29 mouse cellular contexts compared by ENCODE assay signal in the genomic region with DNA sequence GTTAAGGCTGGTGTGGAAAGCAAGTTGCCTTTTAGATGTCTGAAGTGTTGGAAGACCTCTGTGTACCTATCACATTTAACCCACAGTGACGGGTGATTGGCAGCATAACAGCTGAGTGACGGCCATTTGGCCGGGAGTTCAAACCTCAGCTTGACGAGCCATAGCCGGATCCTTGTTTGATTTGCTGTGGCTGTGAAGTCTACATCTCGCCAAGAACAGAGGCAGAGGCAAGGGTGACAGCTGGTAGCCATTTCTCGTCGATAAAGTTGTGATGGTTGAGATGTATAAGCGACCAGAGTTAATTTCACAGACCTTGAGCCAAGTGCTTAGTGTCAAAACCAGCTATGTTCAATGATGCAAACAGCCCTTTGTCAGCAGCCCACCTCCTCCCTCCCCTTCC.
DNase-seq lines count a peak whose midpoint lies in the region; ATAC-seq and TF ChIP-seq lines count a peak whose summit lies in the region.
"Had no signal": no experiment of that assay in that cellular context is flagged by ENCODE, and none has a peak within 500 bp of the region (broad histone marks: within the 10 kb centered on the region; RNA-seq: fewer than 3 reads in every experiment).

No protein-coding gene starts in this region.

- 17% methylated on average over 9 of the region's 9 CpGs for WGBS in kidney, embryonic 15.5 days
- WGBS in lung, embryonic 14.5 days: 48% methylated on average over 9 of the region's 9 CpGs
- WGBS in embryonic facial prominence, embryonic 11.5 days: 55% methylated on average over 9 of the region's 9 CpGs

- H3K4me1 ChIP-seq in kidney, embryonic 15.5 days: peaks cover 27% of the 10 kb centered on the region
- no peaks in the 10 kb centered on the region for H3K4me1 ChIP-seq in lung, embryonic 14.5 days (ENCODE audit: insufficient read depth)
- H3K4me1 ChIP-seq in embryonic facial prominence, embryonic 11.5 days (ENCODE audit: control insufficient read depth, insufficient read depth, low read length): 0 out of 2 replicates have a peak, but pooled peaks cover 2% of the 10 kb centered on the region
- H3K4me1 ChIP-seq: liver, embryonic 12.5 days; neural tube, embryonic 12.5 days had no signal

- H3K27ac ChIP-seq in kidney, embryonic 15.5 days: no peak overlapping the region
- H3K27ac ChIP-seq in lung, embryonic 14.5 days (ENCODE audit: low read depth): no peak overlapping the region
- no peak overlapping the region for H3K27ac ChIP-seq in embryonic facial prominence, embryonic 11.5 days (replicated peaks; ENCODE audit: low read depth, low read length)
- H3K27ac ChIP-seq: embryonic facial prominence, embryonic 13.5 days; heart, embryonic 15.5 days; hindbrain, embryonic 14.5 days; liver, embryonic 12.5 days; macrophage; neural tube, embryonic 12.5 days had no signal

- no peak overlapping the region for H3K4me3 ChIP-seq in kidney, embryonic 15.5 days (replicated peaks)
- no peak overlapping the region for H3K4me3 ChIP-seq in lung, embryonic 14.5 days (ENCODE audit: low read depth, low read length)
- H3K4me3 ChIP-seq in embryonic facial prominence, embryonic 11.5 days (ENCODE audit: low read depth, low read length): no peak overlapping the region
- H3K4me3 ChIP-seq: embryonic facial prominence, embryonic 13.5 days; erythroblast, embryonic 14.5 days; heart, embryonic 15.5 days; liver, embryonic 12.5 days; myocyte; neural tube, embryonic 12.5 days had no signal

- DNase-seq in heart, adult 11 months: peak; percentile 79
- DNase-seq in heart, postnatal 25 days (ENCODE audit: low spot score): no peak
- DNase-seq in kidney, postnatal 14 days: no peak
- peak; percentile 24 for DNase-seq in lung, embryonic 14.5 days
- DNase-seq in lung, adult 18-20 months: no peak
- peak; percentile 36 for DNase-seq in embryonic facial prominence, embryonic 11.5 days (ENCODE audit: low spot score)
- no peak for DNase-seq in layer of hippocampus, adult 9-11 months
- DNase-seq: adrenal gland, postnatal 10 days; cerebellum, adult 18-20 months; cerebellum, postnatal 36 days; heart, postnatal 36 days; kidney, adult 8-10 months; liver, postnatal 0 days; lung, postnatal 10 days; right cerebral cortex, adult 18-20 months; spleen, adult 18-20 months; thymus, postnatal 14 days had no signal

- intact Hi-C loops in heart, postnatal 25 days (cut with DNase I): no loop called here

- H3K27me3 ChIP-seq in kidney, embryonic 15.5 days: 0 out of 2 replicates have a peak, but pooled peaks cover 2% of the 10 kb centered on the region
- H3K27me3 ChIP-seq in lung, embryonic 14.5 days (ENCODE audit: insufficient read depth, low read length): no peaks in the 10 kb centered on the region
- no peaks in the 10 kb centered on the region for H3K27me3 ChIP-seq in embryonic facial prominence, embryonic 11.5 days (ENCODE audit: control insufficient read depth, insufficient read depth, low read length)
- H3K27me3 ChIP-seq: embryonic facial prominence, embryonic 13.5 days; heart, embryonic 15.5 days; liver, embryonic 12.5 days; neural tube, embryonic 12.5 days; Patski had no signal

- H3K9me3 ChIP-seq in kidney, embryonic 15.5 days (replicated peaks): no peaks in the 10 kb centered on the region
- H3K9me3 ChIP-seq in lung, embryonic 14.5 days (ENCODE audit: low read depth, low read length): no peaks in the 10 kb centered on the region
- H3K9me3 ChIP-seq in embryonic facial prominence, embryonic 11.5 days (replicated peaks; ENCODE audit: control insufficient read depth, low read length): no peaks in the 10 kb centered on the region
- H3K9me3 ChIP-seq: embryonic facial prominence, embryonic 13.5 days; heart, embryonic 15.5 days; liver, embryonic 12.5 days; neural tube, embryonic 12.5 days had no signal

- no peak for TF ChIP-seq CTCF in lung, embryonic 14.5 days (IDR thresholded peaks at IDR 0.05; ENCODE audit: low read depth)

- ATAC-seq in kidney, embryonic 15.5 days (replicated peaks; ENCODE audit: low FRiP score): peak; percentile 69
- ATAC-seq in lung, embryonic 14.5 days (ENCODE audit: insufficient read depth): peak; percentile 48; the same call in 1 of the 2 replicates
- ATAC-seq in embryonic facial prominence, embryonic 11.5 days (replicated peaks; ENCODE audit: insufficient number of reproducible peaks, low FRiP score, low TSS enrichment, low read depth): no peak
- ATAC-seq: forebrain, embryonic 16.5 days; liver, embryonic 12.5 days; liver, postnatal 0 days; midbrain, embryonic 16.5 days; Patski had no signal

- H3K4me2 ChIP-seq in kidney, embryonic 15.5 days: peak overlapping the region; percentile 24; the same call in 1 of the 2 replicates
- H3K4me2 ChIP-seq in lung, embryonic 14.5 days: no peak overlapping the region
- H3K4me2 ChIP-seq in embryonic facial prominence, embryonic 11.5 days (ENCODE audit: low read depth, low read length): no peak overlapping the region
- H3K4me2 ChIP-seq: embryonic facial prominence, embryonic 13.5 days; heart, embryonic 15.5 days; hindbrain, embryonic 14.5 days; liver, embryonic 12.5 days; neural tube, embryonic 12.5 days had no signal

- H3K9ac ChIP-seq in kidney, embryonic 15.5 days: no peak overlapping the region
- H3K9ac ChIP-seq in lung, embryonic 14.5 days: no peak overlapping the region
- no peak overlapping the region for H3K9ac ChIP-seq in embryonic facial prominence, embryonic 11.5 days (replicated peaks; ENCODE audit: low read length)
- H3K9ac ChIP-seq: embryonic facial prominence, embryonic 13.5 days; heart, embryonic 15.5 days; hindbrain, embryonic 14.5 days; liver, embryonic 12.5 days; liver, postnatal 0 days; neural tube, embryonic 12.5 days had no signal

- H3K36me3 ChIP-seq in kidney, embryonic 15.5 days: no peaks in the 10 kb centered on the region
- no peaks in the 10 kb centered on the region for H3K36me3 ChIP-seq in lung, embryonic 14.5 days (ENCODE audit: insufficient read depth)
- no peaks in the 10 kb centered on the region for H3K36me3 ChIP-seq in embryonic facial prominence, embryonic 11.5 days (replicated peaks; ENCODE audit: control insufficient read depth, insufficient read depth, low read depth, low read length)
- H3K36me3 ChIP-seq: embryonic facial prominence, embryonic 13.5 days; heart, embryonic 15.5 days; liver, embryonic 12.5 days; neural tube, embryonic 12.5 days had no signal

Comparison
In these comparisons a context has a peak if more than half of its experiments do, and no peak if none do; other contexts are left out.
1. DNase-seq: peak in heart, adult 11 months (single experiment), lung, embryonic 14.5 days (single experiment) and embryonic facial prominence, embryonic 11.5 days (single experiment); none in heart, postnatal 25 days (single experiment), kidney, postnatal 14 days (single experiment), lung, adult 18-20 months (0 of 2) and layer of hippocampus, adult 9-11 months (single experiment).